In the genomic region with DNA sequence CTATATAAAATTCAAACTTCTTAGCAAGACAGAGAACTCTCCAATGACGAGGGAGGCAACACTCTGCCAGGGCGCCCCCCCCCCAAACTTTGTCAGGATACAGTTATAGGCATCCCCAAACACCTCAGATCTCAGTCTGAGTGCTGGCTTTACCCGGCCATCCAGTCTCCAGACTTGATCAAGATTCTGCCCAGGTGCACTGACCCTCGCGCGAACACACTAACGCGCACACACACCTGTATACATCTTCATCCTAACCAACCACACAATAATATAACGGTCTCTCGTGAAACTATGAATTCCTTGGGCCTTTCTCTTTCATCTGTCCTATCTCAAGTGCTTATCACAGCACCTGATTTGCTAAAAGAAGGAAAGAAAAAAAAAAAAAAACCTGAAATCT, we compare ENCODE assay signal across 7 mouse cellular contexts. TPM values are rescaled to one million over a fixed set of nuclear protein-coding genes. Genes with fewer than 3 reads are reported as not detected.
DNase-seq lines count a peak whose midpoint lies in the region; ATAC-seq and TF ChIP-seq lines count a peak whose summit lies in the region.

No protein-coding gene starts in this region.

- H3K27me3 ChIP-seq in lung, embryonic 14.5 days (ENCODE audit: insufficient read depth, low read length), result no peaks in the 10 kb centered on the region
- H3K27me3 ChIP-seq in embryonic facial prominence, embryonic 14.5 days (replicated peaks; ENCODE audit: control insufficient read depth, insufficient read depth, low read length), result no peaks in the 10 kb centered on the region
- no peaks in the 10 kb centered on the region for H3K27me3 ChIP-seq in hindbrain, embryonic 16.5 days (replicated peaks; ENCODE audit: control insufficient read depth, insufficient read depth, low read length)
- no peaks in the 10 kb centered on the region for H3K27me3 ChIP-seq in neural tube, embryonic 12.5 days (replicated peaks)

- peak overlapping the region; percentile 95 for H3K27ac ChIP-seq in lung, embryonic 14.5 days (ENCODE audit: low read depth)
- H3K27ac ChIP-seq in embryonic facial prominence, embryonic 14.5 days (replicated peaks; ENCODE audit: low read depth, low read length), result peak overlapping the region; percentile 92; the same call in 1 of the 2 replicates
- peak overlapping the region; percentile 90 for H3K27ac ChIP-seq in hindbrain, embryonic 16.5 days (ENCODE audit: low read depth, low read length)
- no peak overlapping the region for H3K27ac ChIP-seq in neural tube, embryonic 12.5 days

- no peak for DNase-seq in lung, embryonic 14.5 days
- no peak for DNase-seq in lung, postnatal 25 days (ENCODE audit: low spot score)
- no peak for DNase-seq in embryonic facial prominence, embryonic 14.5 days (ENCODE audit: low spot score)
- no peak for DNase-seq in right cerebral cortex, adult 2 months (ENCODE audit: low spot score in 2 of 2)
- no peak for DNase-seq in adrenal gland, adult 18-20 months (ENCODE audit: low spot score in 2 of 2)

- no peak for TF ChIP-seq CTCF in lung, embryonic 14.5 days (IDR thresholded peaks at IDR 0.05; ENCODE audit: low read depth)

- H3K9ac ChIP-seq in lung, embryonic 14.5 days, result peak overlapping the region; percentile 86
- peak overlapping the region; percentile 85 for H3K9ac ChIP-seq in embryonic facial prominence, embryonic 14.5 days (ENCODE audit: low read depth, low read length)
- H3K9ac ChIP-seq in hindbrain, embryonic 16.5 days (ENCODE audit: low read depth, low read length), result peak overlapping the region; percentile 80
- peak overlapping the region; percentile 76 for H3K9ac ChIP-seq in neural tube, embryonic 12.5 days

- no peaks in the 10 kb centered on the region for H3K9me3 ChIP-seq in lung, embryonic 14.5 days (ENCODE audit: low read depth, low read length)
- no peaks in the 10 kb centered on the region for H3K9me3 ChIP-seq in embryonic facial prominence, embryonic 14.5 days (ENCODE audit: control insufficient read depth, low read length)
- H3K9me3 ChIP-seq in hindbrain, embryonic 16.5 days (ENCODE audit: control insufficient read depth, low read length), result no peaks in the 10 kb centered on the region
- no peaks in the 10 kb centered on the region for H3K9me3 ChIP-seq in neural tube, embryonic 12.5 days

- H3K4me1 ChIP-seq in lung, embryonic 14.5 days (ENCODE audit: insufficient read depth), result peaks cover 7% of the 10 kb centered on the region; the same call in 1 of the 2 replicates
- peaks cover 9% of the 10 kb centered on the region for H3K4me1 ChIP-seq in embryonic facial prominence, embryonic 14.5 days (ENCODE audit: control insufficient read depth, insufficient read depth, low read length)
- peaks cover 14% of the 10 kb centered on the region for H3K4me1 ChIP-seq in hindbrain, embryonic 16.5 days (ENCODE audit: control insufficient read depth, insufficient read depth, low read depth, low read length)
- peaks cover 9% of the 10 kb centered on the region for H3K4me1 ChIP-seq in neural tube, embryonic 12.5 days

- no peak for ATAC-seq in lung, embryonic 14.5 days (ENCODE audit: insufficient read depth)
- no peak for ATAC-seq in embryonic facial prominence, embryonic 14.5 days (ENCODE audit: low read depth)
- no peak for ATAC-seq in hindbrain, embryonic 16.5 days
- ATAC-seq in neural tube, embryonic 12.5 days (ENCODE audit: low FRiP score, low read depth), result no peak

- H3K4me3 ChIP-seq in lung, embryonic 14.5 days (ENCODE audit: low read depth, low read length), result peak overlapping the region; percentile 88
- peak overlapping the region; percentile 95 for H3K4me3 ChIP-seq in embryonic facial prominence, embryonic 14.5 days (ENCODE audit: low read depth, low read length)
- H3K4me3 ChIP-seq in hindbrain, embryonic 16.5 days (ENCODE audit: low read length), result peak overlapping the region; percentile 68
- H3K4me3 ChIP-seq in neural tube, embryonic 12.5 days, result peak overlapping the region; percentile 84

- H3K36me3 ChIP-seq in lung, embryonic 14.5 days (ENCODE audit: insufficient read depth), result no peaks in the 10 kb centered on the region
- H3K36me3 ChIP-seq in embryonic facial prominence, embryonic 14.5 days (ENCODE audit: control insufficient read depth, insufficient read depth, low read length), result no peaks in the 10 kb centered on the region
- no peaks in the 10 kb centered on the region for H3K36me3 ChIP-seq in hindbrain, embryonic 16.5 days (ENCODE audit: control insufficient read depth, insufficient read depth, low read length)
- no peaks in the 10 kb centered on the region for H3K36me3 ChIP-seq in neural tube, embryonic 12.5 days

- 8% methylated on average over 10 of the region's 10 CpGs for WGBS in lung, embryonic 14.5 days
- 18% methylated on average over 10 of the region's 10 CpGs for whole genome bisulfite sequencing in embryonic facial prominence, embryonic 14.5 days
- 13% methylated on average over 10 of the region's 10 CpGs for WGBS in hindbrain, embryonic 16.5 days
- 10% methylated on average over 10 of the region's 10 CpGs for WGBS in neural tube, embryonic 12.5 days

- H3K4me2 ChIP-seq in lung, embryonic 14.5 days, result peak overlapping the region; percentile 85
- H3K4me2 ChIP-seq in embryonic facial prominence, embryonic 14.5 days (ENCODE audit: low read depth, low read length), result peak overlapping the region; percentile 88
- H3K4me2 ChIP-seq in hindbrain, embryonic 16.5 days (ENCODE audit: low read length), result peak overlapping the region; percentile 72
- H3K4me2 ChIP-seq in neural tube, embryonic 12.5 days (replicated peaks), result peak overlapping the region; percentile 78

RNA-seq across cellular contexts. Expression of gene Tiprl, which starts 0.9 kb away (rescaled TPM):
- 88.3 and 90.9 TPM in 2 replicates for polyA plus RNA-seq in lung, embryonic 14.5 days (2014; fragmentation: Nextera tagmentation; extraction: Ambion mirVana)
- 90.6 and 100 TPM in 2 replicates for polyA plus RNA-seq in embryonic facial prominence, embryonic 14.5 days (2014; fragmentation: Nextera tagmentation; extraction: Ambion mirVana)
- 145 and 147 TPM in 2 replicates for polyA plus RNA-seq in hindbrain, embryonic 16.5 days (2015; fragmentation: Nextera tagmentation; extraction: Ambion mirVana)
- 108 TPM in 2 replicates for polyA plus RNA-seq in neural tube, embryonic 12.5 days (2016; fragmentation: Nextera tagmentation; extraction: Ambion mirVana)
- total RNA-seq in adrenal gland, adult 18-20 months (2021), result 10 to 100 TPM; 46.3 to 47.7 TPM

RNA-seq across cellular contexts. Expression of gene Sft2d2, which starts 41.6 kb away (rescaled TPM):
- 19.3 and 20.1 TPM in 2 replicates for polyA plus RNA-seq in lung, embryonic 14.5 days (2014; fragmentation: Nextera tagmentation; extraction: Ambion mirVana)
- 21.3 and 22.0 TPM in 2 replicates for polyA plus RNA-seq in embryonic facial prominence, embryonic 14.5 days (2014; fragmentation: Nextera tagmentation; extraction: Ambion mirVana)
- 5.8 and 7.9 TPM in 2 replicates for polyA plus RNA-seq in hindbrain, embryonic 16.5 days (2015; fragmentation: Nextera tagmentation; extraction: Ambion mirVana)
- polyA plus RNA-seq in neural tube, embryonic 12.5 days (2016; fragmentation: Nextera tagmentation; extraction: Ambion mirVana), result 8.3 and 8.7 TPM in 2 replicates
- total RNA-seq in adrenal gland, adult 18-20 months (2021), result 10 to 100 TPM; 27.3 to 33.0 TPM

RNA-seq across cellular contexts. Expression of gene Gpr161, which starts 59.7 kb away (rescaled TPM):
- polyA plus RNA-seq in lung, embryonic 14.5 days (2014; fragmentation: Nextera tagmentation; extraction: Ambion mirVana), result 1.4 TPM in 2 replicates
- polyA plus RNA-seq in embryonic facial prominence, embryonic 14.5 days (2014; fragmentation: Nextera tagmentation; extraction: Ambion mirVana), result 1.2 and 1.5 TPM in 2 replicates
- polyA plus RNA-seq in hindbrain, embryonic 16.5 days (2015; fragmentation: Nextera tagmentation; extraction: Ambion mirVana), result 3.0 and 3.3 TPM in 2 replicates
- polyA plus RNA-seq in neural tube, embryonic 12.5 days (2016; fragmentation: Nextera tagmentation; extraction: Ambion mirVana), result 3.0 and 3.1 TPM in 2 replicates
- under 1 TPM; 0.51 to 0.73 TPM for total RNA-seq in adrenal gland, adult 18-20 months (2021)
